Mouse (Mus musculus) ES-E14 (cell line): Measurements from ENCODE around the gene Ctsz.

Experiments used
- MAFK ChIP-seq: IDR thresholded peaks from 2 replicates; pipeline ENCODE4 v1.6.1; 2014; ENCODE audit warnings: mild to moderate bottlenecking, low read depth, low read length, inconsistent platforms; ENCODE audit not compliant: insufficient read depth
- ZC3H11A ChIP-seq: IDR thresholded peaks from 2 replicates; pipeline ENCODE4 v1.6.1; 2012; ENCODE audit warnings: low read depth, mild to moderate bottlenecking, inconsistent platforms, low read length, borderline replicate concordance
- ZNF384 ChIP-seq: IDR thresholded peaks from 2 replicates; pipeline ENCODE4 v1.6.1; 2012; ENCODE audit warnings: low read depth, low read length, inconsistent platforms

DNA sequence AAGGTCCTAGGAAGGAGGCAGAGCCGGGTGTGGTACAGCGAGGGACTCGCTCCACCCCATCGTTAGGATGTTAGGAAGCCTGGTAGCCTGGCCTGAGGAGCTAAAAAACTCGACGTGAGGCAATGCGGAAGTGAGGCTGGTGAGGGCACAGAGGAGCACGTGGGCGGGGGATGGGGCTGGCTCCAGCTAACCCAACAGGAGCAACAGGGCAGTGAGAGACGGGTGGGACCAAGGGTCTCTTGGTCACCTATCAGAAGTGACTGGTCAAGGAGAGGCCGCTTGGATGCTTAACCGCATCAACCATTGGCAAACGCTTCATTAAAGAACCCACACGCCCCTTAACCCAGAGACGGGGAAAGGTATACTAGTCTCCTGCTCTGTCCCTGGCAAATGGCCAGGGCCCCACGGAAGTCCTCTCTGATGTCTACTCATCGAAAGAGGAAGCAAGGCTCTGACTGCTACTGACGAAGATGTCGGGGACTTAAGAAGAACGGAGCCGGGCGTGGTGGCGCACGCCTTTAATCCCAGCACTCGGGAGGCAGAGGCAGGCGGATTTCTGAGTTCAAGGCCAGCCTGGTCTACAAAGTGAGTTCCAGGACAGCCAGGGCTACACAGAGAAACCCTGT, 2.6 kb downstream of the Ctsz start:
- TF ChIP-seq ZC3H11A (no peak), MAFK (no peak), ZNF384 (no peak)
